Mouse (Mus musculus) intestine, embryonic 16.5 days (tissue): ENCODE data around the gene Rora. TPM values are rescaled to one million over a fixed set of nuclear protein-coding genes. Genes with fewer than 3 reads are reported as not detected.

Experiments used
- ATAC-seq: fragments of 200-750 bp; cut with Nextera tagmentation; 2 replicates; pipeline ENCODE4 v1.8.0; 2017; ENCODE audit warnings: moderate TSS enrichment, moderate library complexity
- H3K27ac ChIP-seq: fragments of 300-500 bp; sonication (generic); 2 replicates; pipeline ENCODE4 v1.5.1; 2014; ENCODE audit warnings: mild to moderate bottlenecking, low read length
- H3K27me3 ChIP-seq: fragments of 300-500 bp; sonication (generic); replicated peaks from 2 replicates; pipeline ENCODE4 v1.6.1; 2014; ENCODE audit warnings: low read length, control low read depth, mixed read lengths; ENCODE audit not compliant: control insufficient read depth, insufficient read depth
- H3K36me3 ChIP-seq: fragments of 300-500 bp; sonication (generic); 2 replicates; pipeline ENCODE4 v1.6.1; 2014; ENCODE audit warnings: low read length, control low read depth; ENCODE audit not compliant: control insufficient read depth, insufficient read depth
- H3K4me1 ChIP-seq: fragments of 300-500 bp; sonication (generic); 2 replicates; pipeline ENCODE4 v1.6.1; 2014; ENCODE audit warnings: low read length, control low read depth, mixed read lengths; ENCODE audit not compliant: control insufficient read depth, insufficient read depth
- H3K4me2 ChIP-seq: fragments of 300-500 bp; sonication (generic); 2 replicates; pipeline ENCODE4 v1.6.1; 2014; ENCODE audit warnings: low read depth, low read length, control low read depth
- H3K4me3 ChIP-seq: fragments of 300-500 bp; sonication (generic); 2 replicates; pipeline ENCODE4 v1.5.1; 2014; ENCODE audit warnings: mild to moderate bottlenecking, low read length
- H3K9ac ChIP-seq: fragments of 300-500 bp; sonication (generic); 2 replicates; pipeline ENCODE4 v1.6.1; 2014; ENCODE audit warnings: low read depth, low read length
- H3K9me3 ChIP-seq: fragments of 300-500 bp; sonication (generic); 2 replicates; pipeline ENCODE4 v1.6.1; 2016; ENCODE audit warnings: low read length, control low read depth; ENCODE audit not compliant: control insufficient read depth
- whole genome bisulfite sequencing: fragments of 180-500 bp; shearing (Covaris S2); extraction: QIAGEN DNeasy Blood & Tissue Kit; methylation state at CpG from one replicate; pipeline ENCODE4 v1.1.7; 2014; 5-methylcytosine and 5-hydroxymethylcytosine counted together
- polyA plus RNA-seq: library from polyadenylated mRNA; unstranded; fragments of >200 nt; fragmentation: Nextera tagmentation; extraction: Ambion mirVana; gene quantifications from 2 replicates; pipeline ENCODE4 v1.2.1, GENCODE M21; 2015

Gene Rora
- polyA plus RNA-seq, 1 experiment from 2014 or later: 4.5 TPM

DNA sequence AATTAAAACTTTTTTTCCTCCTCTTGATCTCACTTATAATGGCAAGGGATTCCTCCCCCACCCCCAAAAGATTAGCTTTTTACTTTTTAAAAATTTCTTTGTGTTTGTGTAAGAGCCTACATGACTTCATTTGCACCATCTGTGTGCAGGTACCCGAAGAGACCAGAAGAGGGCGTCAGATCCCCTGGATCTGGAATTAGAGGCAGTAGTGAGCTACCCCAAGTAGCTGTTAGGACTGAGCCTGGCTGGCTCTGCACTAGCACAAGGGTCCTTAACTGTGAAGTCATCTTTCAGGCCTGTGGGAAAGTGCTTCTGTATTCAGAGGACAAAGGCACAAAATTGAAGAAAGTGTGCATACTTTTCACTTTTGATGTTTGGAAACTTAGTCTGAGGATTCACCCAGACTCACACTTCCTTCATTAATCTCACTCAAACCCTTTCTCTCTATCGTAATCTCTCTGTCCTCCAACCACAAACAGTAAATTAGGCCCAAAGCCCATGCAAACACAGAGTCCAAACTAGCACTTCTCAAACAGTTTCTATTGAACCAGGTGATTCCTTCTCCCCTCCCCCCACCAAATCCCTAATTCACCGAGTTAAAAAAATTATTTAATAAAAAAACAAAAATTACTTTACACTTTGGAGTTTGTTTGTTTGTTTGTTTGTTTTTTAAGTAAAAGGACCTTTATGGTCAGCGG is 246.1 kb downstream of the Rora start:
- ATAC-seq: no peak
- no peaks in the 10 kb centered on the region for H3K9me3 ChIP-seq
- WGBS: 83% methylated on average over 5 of the region's 5 CpGs
- H3K36me3 ChIP-seq: no peaks in the 10 kb centered on the region
- H3K4me1 ChIP-seq: no peaks in the 10 kb centered on the region
- no peak overlapping the region for H3K4me3 ChIP-seq
- no peak overlapping the region for H3K4me2 ChIP-seq
- no peak overlapping the region for H3K9ac ChIP-seq
- H3K27ac ChIP-seq: no peak overlapping the region
- no peaks in the 10 kb centered on the region for H3K27me3 ChIP-seq

- no peaks in the 10 kb centered on the region for H3K9me3 ChIP-seq
Measured at GRCm38 (mm10) chr9:68906361-68906883, 252.8 kb downstream of the Rora start.

GRCm38 (mm10) chr9:68912483-68913151 is 259.0 kb downstream of the Rora start:
- H3K36me3 ChIP-seq: no peaks in the 10 kb centered on the region
- H3K4me3 ChIP-seq: no peak overlapping the region
- no peak overlapping the region for H3K4me2 ChIP-seq
- no peak overlapping the region for H3K9ac ChIP-seq
- no peaks in the 10 kb centered on the region for H3K9me3 ChIP-seq
- ATAC-seq: no peak
- 50% methylated on average over 8 of the region's 8 CpGs for WGBS
- H3K27ac ChIP-seq: no peak overlapping the region
- no peaks in the 10 kb centered on the region for H3K27me3 ChIP-seq
- H3K4me1 ChIP-seq: no peaks in the 10 kb centered on the region

More at GRCm38 (mm10) chr9:68906361-68906883, 252.8 kb downstream of the Rora start:
- ATAC-seq: no peak
- H3K9ac ChIP-seq: no peak overlapping the region
- no peaks in the 10 kb centered on the region for H3K27me3 ChIP-seq
- H3K4me1 ChIP-seq: no peaks in the 10 kb centered on the region
- no peak overlapping the region for H3K4me2 ChIP-seq
- H3K27ac ChIP-seq: no peak overlapping the region
- H3K36me3 ChIP-seq: no peaks in the 10 kb centered on the region
- WGBS: 63% methylated on average over 6 of the region's 6 CpGs
- no peak overlapping the region for H3K4me3 ChIP-seq

GRCm38 (mm10) chr9:68913191-68913697 is 259.7 kb downstream of the Rora start:
- H3K4me2 ChIP-seq: no peak overlapping the region
- no peak overlapping the region for H3K4me3 ChIP-seq
- ATAC-seq: no peak
- no peaks in the 10 kb centered on the region for H3K27me3 ChIP-seq
- no peaks in the 10 kb centered on the region for H3K4me1 ChIP-seq
- 73% methylated on average over 10 of the region's 10 CpGs for WGBS
- H3K27ac ChIP-seq: no peak overlapping the region
- H3K36me3 ChIP-seq: no peaks in the 10 kb centered on the region
- no peak overlapping the region for H3K9ac ChIP-seq
- no peaks in the 10 kb centered on the region for H3K9me3 ChIP-seq

GRCm38 (mm10) chr9:68914541-68915275 is 261.1 kb downstream of the Rora start:
- Histone ChIP-seq H3K27me3 (no peaks in the 10 kb centered on the region), H3K27ac (no peak overlapping the region), H3K9ac (no peak overlapping the region), H3K9me3 (no peaks in the 10 kb centered on the region), H3K4me3 (no peak overlapping the region), H3K36me3 (no peaks in the 10 kb centered on the region), H3K4me1 (no peaks in the 10 kb centered on the region), H3K4me2 (no peak overlapping the region)
- 89% methylated on average over 4 of the region's 4 CpGs for WGBS
- no peak for ATAC-seq

DNA sequence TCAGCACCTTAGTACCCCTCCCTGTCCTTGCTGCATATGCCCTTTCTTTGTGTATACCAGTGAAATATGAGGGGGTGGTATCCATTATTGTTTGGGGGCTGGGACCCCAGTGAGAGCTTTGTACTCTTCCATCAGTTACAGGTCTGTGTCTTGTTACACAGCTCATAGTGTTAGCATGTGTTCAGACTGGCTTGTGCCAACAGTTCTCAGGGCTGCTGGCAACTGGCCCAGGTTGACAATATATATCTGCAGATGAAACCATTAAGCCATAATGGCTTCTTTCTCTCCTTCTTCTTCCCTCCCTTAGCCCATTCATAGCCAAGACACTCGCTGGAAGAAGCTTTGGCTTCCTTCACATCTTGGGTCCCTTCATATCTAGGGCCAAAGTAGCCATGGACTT is 263.2 kb downstream of the Rora start:
- no peak overlapping the region for H3K9ac ChIP-seq
- H3K9me3 ChIP-seq: no peaks in the 10 kb centered on the region
- no peaks in the 10 kb centered on the region for H3K4me1 ChIP-seq
- H3K27ac ChIP-seq: no peak overlapping the region
- ATAC-seq: no peak
- WGBS: 61% methylated on average over 1 of the region's 1 CpGs
- H3K4me3 ChIP-seq: no peak overlapping the region
- H3K36me3 ChIP-seq: no peaks in the 10 kb centered on the region
- H3K27me3 ChIP-seq: no peaks in the 10 kb centered on the region
- H3K4me2 ChIP-seq: no peak overlapping the region

DNA sequence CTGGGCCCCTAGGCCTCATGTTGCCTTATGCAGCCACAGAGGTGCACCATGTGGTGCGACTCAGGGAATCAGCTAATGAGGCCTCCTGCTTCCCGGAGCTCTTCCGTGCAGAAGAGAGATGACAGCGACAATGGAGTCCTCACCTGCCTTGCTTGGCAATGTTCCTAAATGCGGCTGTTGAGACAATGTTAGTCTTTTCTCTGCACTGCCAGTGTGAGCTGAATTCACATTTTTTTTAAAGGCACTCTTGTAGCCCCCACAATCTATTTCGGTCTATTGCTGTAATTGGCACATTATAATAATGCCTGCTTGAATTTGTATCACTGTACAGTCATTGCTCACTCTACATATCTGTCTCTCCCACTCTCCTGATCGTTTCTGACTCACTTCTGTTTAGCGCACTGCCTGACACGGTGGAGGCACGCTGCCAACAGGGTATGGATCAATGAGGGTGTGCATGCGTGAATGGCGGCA is 269.6 kb downstream of the Rora start:
- no peak overlapping the region for H3K4me3 ChIP-seq
- H3K4me1 ChIP-seq: no peaks in the 10 kb centered on the region
- 81% methylated on average over 12 of the region's 12 CpGs for WGBS
- no peak overlapping the region for H3K27ac ChIP-seq
- no peaks in the 10 kb centered on the region for H3K36me3 ChIP-seq
- no peak overlapping the region for H3K9ac ChIP-seq
- no peaks in the 10 kb centered on the region for H3K27me3 ChIP-seq
- no peak overlapping the region for H3K4me2 ChIP-seq
- no peak for ATAC-seq
- H3K9me3 ChIP-seq: no peaks in the 10 kb centered on the region

DNA sequence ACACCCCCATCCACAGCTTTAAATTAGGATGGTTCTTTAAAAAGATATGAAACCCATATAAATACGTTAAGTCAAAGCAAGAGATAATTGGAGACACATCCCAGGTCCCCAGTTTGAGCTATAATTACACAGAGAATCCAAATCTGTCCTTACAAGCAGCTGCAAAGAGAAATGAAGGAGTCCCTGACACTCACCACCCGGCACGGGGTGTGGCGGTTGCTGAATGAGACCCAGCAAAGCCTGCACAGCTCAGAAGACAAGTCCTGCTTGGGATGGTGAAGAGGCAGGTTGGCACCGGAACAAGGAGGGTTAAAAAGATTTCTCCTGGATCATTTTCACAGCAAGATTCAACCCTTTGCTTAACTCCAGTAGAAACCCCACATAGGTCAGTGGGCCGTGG is 272.8 kb downstream of the Rora start:
- H3K9ac ChIP-seq: no peak overlapping the region
- H3K36me3 ChIP-seq: no peaks in the 10 kb centered on the region
- H3K4me3 ChIP-seq: no peak overlapping the region
- 95% methylated on average over 6 of the region's 6 CpGs for WGBS
- no peaks in the 10 kb centered on the region for H3K4me1 ChIP-seq
- no peak overlapping the region for H3K27ac ChIP-seq
- H3K9me3 ChIP-seq: no peaks in the 10 kb centered on the region
- ATAC-seq: no peak
- H3K4me2 ChIP-seq: no peak overlapping the region
- H3K27me3 ChIP-seq: no peaks in the 10 kb centered on the region

GRCm38 (mm10) chr9:68933159-68933558 is 279.6 kb downstream of the Rora start:
- no peak overlapping the region for H3K9ac ChIP-seq
- no peak overlapping the region for H3K4me2 ChIP-seq
- no peaks in the 10 kb centered on the region for H3K4me1 ChIP-seq
- ATAC-seq: no peak
- no peaks in the 10 kb centered on the region for H3K9me3 ChIP-seq
- no peaks in the 10 kb centered on the region for H3K27me3 ChIP-seq
- no peaks in the 10 kb centered on the region for H3K36me3 ChIP-seq
- H3K27ac ChIP-seq: no peak overlapping the region
- H3K4me3 ChIP-seq: no peak overlapping the region
- 69% methylated on average over 3 of the region's 3 CpGs for WGBS
